Mouse (Mus musculus) liver, embryonic 14.5 days (tissue): ENCODE results near the gene Tifab.

Source experiments
- CTCF ChIP-seq: IDR thresholded peaks from 2 replicates; pipeline ENCODE4 v1.5.1; 2016; ENCODE audit warnings: antibody characterized with exemption, low read depth, control low read depth
- EP300 ChIP-seq: IDR thresholded peaks from 2 replicates; pipeline ENCODE4 v1.6.1; 2016; ENCODE audit warnings: antibody characterized with exemption, low read depth

- no peak for TF ChIP-seq CTCF
- TF ChIP-seq EP300 = no peak
Measured at GRCm38 (mm10) chr13:56143151-56143513, 35.6 kb downstream of the Tifab start.
